Mouse (Mus musculus) heart, embryonic 15.5 days (tissue): Measurements from ENCODE around the gene Rrp9. TPM values are rescaled to one million over a fixed set of nuclear protein-coding genes. Genes with fewer than 3 reads are reported as not detected.

Experiments used
- ATAC-seq: fragments of 200-750 bp; cut with Nextera tagmentation; replicated peaks from 2 replicates; pipeline ENCODE4 v1.8.0; 2017; ENCODE audit warnings: low read depth, moderate TSS enrichment; ENCODE audit not compliant: insufficient number of reproducible peaks, insufficient read depth, low FRiP score
- H3K27ac ChIP-seq: fragments of 300-500 bp; sonication (generic); 2 replicates; pipeline ENCODE4 v1.5.1; 2015; ENCODE audit warnings: mild to moderate bottlenecking, inconsistent platforms
- H3K27me3 ChIP-seq: fragments of 300-500 bp; sonication (generic); 2 replicates; pipeline ENCODE4 v1.6.1; 2015; ENCODE audit warnings: inconsistent platforms
- H3K36me3 ChIP-seq: fragments of 300-500 bp; sonication (generic); 2 replicates; pipeline ENCODE4 v1.6.1; 2015; ENCODE audit warnings: mild to moderate bottlenecking, inconsistent platforms
- H3K4me1 ChIP-seq: fragments of 300-500 bp; sonication (generic); replicated peaks from 2 replicates; pipeline ENCODE4 v1.6.1; 2015; ENCODE audit warnings: inconsistent platforms
- H3K4me2 ChIP-seq: fragments of 300-500 bp; sonication (generic); 2 replicates; pipeline ENCODE4 v1.6.1; 2015; ENCODE audit warnings: inconsistent platforms, mild to moderate bottlenecking, moderate library complexity
- H3K4me3 ChIP-seq: fragments of 300-500 bp; sonication (generic); 2 replicates; pipeline ENCODE4 v1.5.1; 2015; ENCODE audit warnings: mild to moderate bottlenecking, inconsistent platforms
- H3K9ac ChIP-seq: fragments of 300-500 bp; sonication (generic); 2 replicates; pipeline ENCODE4 v1.6.1; 2015; ENCODE audit warnings: mild to moderate bottlenecking, inconsistent platforms
- H3K9me3 ChIP-seq: fragments of 300-500 bp; sonication (generic); replicated peaks from 2 replicates; pipeline ENCODE4 v1.6.1; 2016; ENCODE audit warnings: inconsistent platforms
- WGBS: fragments of 180-500 bp; shearing (Covaris S2); methylation state at CpG from one replicate; pipeline ENCODE4 v1.1.7; 2015; ENCODE audit warnings: mixed read lengths; 5-methylcytosine and 5-hydroxymethylcytosine counted together
- polyA plus RNA-seq: library from polyadenylated mRNA; unstranded; fragments of >200 nt; fragmentation: Nextera tagmentation; extraction: Ambion mirVana; gene quantifications from 2 replicates; pipeline ENCODE4 v1.2.1, GENCODE M21; 2015

Rrp9 gene
- 24.9 and 34.2 TPM in 2 replicates for polyA plus RNA-seq

- H3K27me3 ChIP-seq, result no peaks in the 10 kb centered on the region
- peak within 1 kb of the TSS; percentile 63 for H3K4me2 ChIP-seq
- peaks cover 51% of the 10 kb centered on the region for H3K4me1 ChIP-seq
- no peak for ATAC-seq
- peak within 1 kb of the TSS; percentile 77 for H3K27ac ChIP-seq
- H3K36me3 ChIP-seq, result no peaks in the 10 kb centered on the region; the same call in 1 of the 2 replicates
- peak within 1 kb of the TSS; percentile 42 for H3K9ac ChIP-seq
- H3K4me3 ChIP-seq, result peak within 1 kb of the TSS; percentile 65
- H3K9me3 ChIP-seq, result no peaks in the 10 kb centered on the region
- 81% methylated on average over 10 of the region's 10 CpGs for WGBS
These were observed at the start of gene Rrp9 for GRCm38 (mm10) chr9:106475663-106476001. Gene Rrp9 (plus strand): TSS chr9:106475963.

GRCm38 (mm10) chr9:106428719-106429220, 47.0 kb upstream of the Rrp9 start:
- Histone ChIP-seq H3K4me1 (peaks cover 22% of the 10 kb centered on the region), H3K9me3 (no peaks in the 10 kb centered on the region), H3K27ac (peak overlapping the region; percentile 96), H3K36me3 (peaks cover 30% of the 10 kb centered on the region), H3K4me2 (peak overlapping the region; percentile 76), H3K27me3 (no peaks in the 10 kb centered on the region), H3K9ac (peak overlapping the region; percentile 60), H3K4me3 (peak overlapping the region; percentile 86)
- peak; percentile 50 for ATAC-seq
- 12% methylated on average over 11 of the region's 11 CpGs for WGBS

GRCm38 (mm10) chr9:106429221-106430014, 46.3 kb upstream of the Rrp9 start, which contains the start of gene Rpl29:
Gene Rpl29 (plus strand): TSS chr9:106429454.
- H3K9ac ChIP-seq, result peak within 1 kb of the TSS; percentile 98
- peaks cover 22% of the 10 kb centered on the region for H3K4me1 ChIP-seq
- H3K27me3 ChIP-seq, result no peaks in the 10 kb centered on the region
- under 1% methylated on average over 55 of the region's 55 CpGs for WGBS
- H3K27ac ChIP-seq, result peak within 1 kb of the TSS; percentile 96
- peaks cover 30% of the 10 kb centered on the region for H3K36me3 ChIP-seq
- ATAC-seq, result peak; percentile 92
- H3K9me3 ChIP-seq, result no peaks in the 10 kb centered on the region
- peak within 1 kb of the TSS; percentile 86 for H3K4me3 ChIP-seq
- H3K4me2 ChIP-seq, result peak within 1 kb of the TSS; percentile 76

DNA sequence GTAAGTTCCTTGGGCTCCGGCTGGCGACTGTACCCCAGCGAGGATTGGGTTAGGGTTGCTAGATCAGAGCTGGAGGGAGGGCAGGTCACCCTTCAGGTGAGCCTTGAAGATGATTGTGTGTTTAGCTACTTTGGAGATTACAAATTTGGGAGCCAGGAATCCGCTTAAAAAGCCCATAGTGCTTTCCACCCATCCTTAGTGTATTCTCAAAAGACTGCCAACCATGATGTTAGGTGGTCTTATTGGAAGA, 45.8 kb upstream of the Rrp9 start:
- 2% methylated on average over 4 of the region's 4 CpGs for WGBS
- Histone ChIP-seq H3K36me3 (peaks cover 30% of the 10 kb centered on the region), H3K27ac (peak overlapping the region; percentile 96), H3K4me3 (peak overlapping the region; percentile 86), H3K4me1 (peaks cover 22% of the 10 kb centered on the region), H3K9ac (peak overlapping the region; percentile 98), H3K4me2 (peak overlapping the region; percentile 76), H3K27me3 (no peaks in the 10 kb centered on the region), H3K9me3 (no peaks in the 10 kb centered on the region)
- no peak for ATAC-seq

- H3K4me1 ChIP-seq, result peaks cover 31% of the 10 kb centered on the region
- H3K27ac ChIP-seq, result no peak overlapping the region
- H3K4me2 ChIP-seq, result no peak overlapping the region
- H3K36me3 ChIP-seq, result peaks cover 30% of the 10 kb centered on the region
- no peaks in the 10 kb centered on the region for H3K9me3 ChIP-seq
- ATAC-seq, result no peak
- WGBS, result 73% methylated on average over 7 of the region's 7 CpGs
- no peak overlapping the region for H3K4me3 ChIP-seq
- H3K27me3 ChIP-seq, result no peaks in the 10 kb centered on the region
- H3K9ac ChIP-seq, result no peak overlapping the region
These were observed 42.4 kb upstream of the Rrp9 start for GRCm38 (mm10) chr9:106433389-106433788.

- peaks cover 21% of the 10 kb centered on the region for H3K36me3 ChIP-seq
- H3K9ac ChIP-seq, result no peak overlapping the region
- ATAC-seq, result no peak
- peaks cover 27% of the 10 kb centered on the region for H3K4me1 ChIP-seq
- H3K4me2 ChIP-seq, result no peak overlapping the region
- H3K27ac ChIP-seq, result no peak overlapping the region
- no peaks in the 10 kb centered on the region for H3K9me3 ChIP-seq
- H3K27me3 ChIP-seq, result no peaks in the 10 kb centered on the region
- WGBS, result 76% methylated on average over 9 of the region's 9 CpGs
- H3K4me3 ChIP-seq, result no peak overlapping the region
These were observed 39.2 kb upstream of the Rrp9 start for GRCm38 (mm10) chr9:106436566-106436965.

GRCm38 (mm10) chr9:106442680-106443079, 33.1 kb upstream of the Rrp9 start:
- 76% methylated on average over 5 of the region's 5 CpGs for WGBS
- Histone ChIP-seq H3K4me2 (no peak overlapping the region), H3K9me3 (no peaks in the 10 kb centered on the region), H3K36me3 (no peaks in the 10 kb centered on the region), H3K4me1 (peaks cover 17% of the 10 kb centered on the region), H3K4me3 (no peak overlapping the region), H3K9ac (no peak overlapping the region), H3K27ac (no peak overlapping the region), H3K27me3 (no peaks in the 10 kb centered on the region)
- ATAC-seq, result no peak

DNA sequence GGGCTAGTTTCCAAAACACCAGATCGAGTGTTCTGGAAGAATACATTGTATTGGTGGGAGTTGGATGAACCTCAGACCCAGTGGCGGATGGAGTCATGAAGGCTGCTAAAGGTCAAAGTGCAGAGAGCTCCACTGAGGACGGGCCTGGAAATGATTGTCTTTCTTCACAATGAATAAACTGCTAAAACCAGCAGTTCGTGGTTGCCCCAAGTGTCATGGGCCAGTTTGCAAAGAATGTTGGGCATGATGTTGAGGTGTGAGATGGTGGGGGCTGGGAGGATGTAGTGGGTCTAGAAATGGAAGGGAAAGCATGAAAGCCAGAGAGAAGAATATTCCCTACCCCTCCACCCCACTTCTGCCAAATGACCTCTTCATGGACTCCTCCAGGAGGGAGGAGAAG, 30.9 kb upstream of the Rrp9 start:
- H3K36me3 ChIP-seq, result no peaks in the 10 kb centered on the region
- no peak for ATAC-seq
- no peaks in the 10 kb centered on the region for H3K9me3 ChIP-seq
- H3K27me3 ChIP-seq, result no peaks in the 10 kb centered on the region
- peaks cover 22% of the 10 kb centered on the region for H3K4me1 ChIP-seq
- no peak overlapping the region for H3K9ac ChIP-seq
- no peak overlapping the region for H3K27ac ChIP-seq
- WGBS, result 85% methylated on average over 4 of the region's 4 CpGs
- no peak overlapping the region for H3K4me2 ChIP-seq
- no peak overlapping the region for H3K4me3 ChIP-seq

GRCm38 (mm10) chr9:106447348-106447747, 28.4 kb upstream of the Rrp9 start, which contains the start of the genes Abhd14b and Abhd14a:
Gene Abhd14b (plus strand): TSS chr9:106447459.
Gene Abhd14a (minus strand): TSS chr9:106447678.
- Histone ChIP-seq H3K27ac (peak within 1 kb of the TSS; percentile 82), H3K27me3 (no peaks in the 10 kb centered on the region), H3K4me3 (peak within 1 kb of the TSS; percentile 65), H3K4me1 (peaks cover 40% of the 10 kb centered on the region), H3K4me2 (peak within 1 kb of the TSS; percentile 81), H3K36me3 (no peaks in the 10 kb centered on the region), H3K9ac (peak within 1 kb of the TSS; percentile 68), H3K9me3 (no peaks in the 10 kb centered on the region)
- ATAC-seq, result peak; percentile 83
- under 1% methylated on average over 24 of the region's 24 CpGs for WGBS

DNA sequence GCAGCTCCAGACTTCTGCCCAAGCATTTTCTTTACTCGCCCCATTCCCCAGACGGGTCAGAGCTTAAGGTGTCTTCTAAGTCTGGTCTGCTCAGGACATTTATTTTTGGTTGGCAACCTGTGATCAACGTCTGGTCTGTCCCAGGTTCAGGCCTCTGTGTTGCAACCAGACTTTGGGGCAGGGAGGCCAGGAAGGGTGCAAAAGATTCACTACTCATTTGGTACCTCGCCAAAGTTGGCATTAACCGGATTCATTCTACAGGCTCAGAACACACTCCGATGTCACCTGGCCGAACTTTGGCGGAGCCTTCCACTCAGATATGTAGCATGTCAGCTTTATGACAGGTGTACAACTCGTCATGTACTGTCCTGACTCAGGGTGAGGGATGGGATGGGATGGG, 27.8 kb upstream of the Rrp9 start:
- H3K9ac ChIP-seq, result 0 out of 2 replicates have a peak overlapping the region, but pooled peaks have one; percentile 68
- peaks cover 46% of the 10 kb centered on the region for H3K4me1 ChIP-seq
- 38% methylated on average over 9 of the region's 9 CpGs for WGBS
- H3K27me3 ChIP-seq, result no peaks in the 10 kb centered on the region
- H3K9me3 ChIP-seq, result no peaks in the 10 kb centered on the region
- H3K4me3 ChIP-seq, result peak overlapping the region; percentile 65
- peak overlapping the region; percentile 81 for H3K4me2 ChIP-seq
- ATAC-seq, result no peak
- no peaks in the 10 kb centered on the region for H3K36me3 ChIP-seq
- H3K27ac ChIP-seq, result peak overlapping the region; percentile 82

DNA sequence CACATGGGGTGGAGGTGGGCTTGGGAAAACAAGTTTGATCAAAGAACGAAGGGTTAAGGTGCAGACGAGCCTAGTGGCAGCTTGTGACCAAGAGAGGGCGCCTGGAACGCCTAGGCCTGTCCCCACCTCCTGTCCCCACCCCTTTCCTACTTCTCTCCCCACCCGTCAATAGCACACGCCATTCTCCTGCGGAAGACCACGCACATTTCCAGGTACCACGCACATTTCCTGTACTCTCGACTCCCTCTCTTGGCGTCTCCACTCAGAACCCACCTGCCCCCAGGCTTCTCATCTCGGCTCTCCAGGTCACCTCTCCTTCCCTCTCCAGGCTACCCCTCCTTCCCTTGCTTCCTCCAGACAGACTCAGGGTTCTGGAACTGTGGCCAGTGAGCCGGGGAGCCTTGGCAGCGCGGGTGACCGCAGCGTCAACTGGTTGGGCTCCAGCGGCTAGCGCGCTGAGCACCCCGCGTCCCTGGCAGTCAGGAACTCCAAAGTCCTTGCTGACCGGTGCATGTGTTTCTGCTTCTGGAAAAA, 27.2 kb upstream of the Rrp9 start:
- Histone ChIP-seq H3K9me3 (no peaks in the 10 kb centered on the region), H3K4me2 (peak overlapping the region; percentile 81), H3K27me3 (no peaks in the 10 kb centered on the region), H3K4me1 (peaks cover 51% of the 10 kb centered on the region), H3K9ac (peak overlapping the region; percentile 61), H3K27ac (peak overlapping the region; percentile 82), H3K36me3 (no peaks in the 10 kb centered on the region), H3K4me3 (peak overlapping the region; percentile 65)
- ATAC-seq, result peak; percentile 45
- WGBS, result under 1% methylated on average over 23 of the region's 23 CpGs
